Mouse (Mus musculus) heart, embryonic 10.5 days (tissue): Measurements from ENCODE around the gene Sox6. TPM values are rescaled to one million over a fixed set of nuclear protein-coding genes. Genes with fewer than 3 reads are reported as not detected.

ENCODE experiments used
- DNase-seq: peaks from one replicate; pipeline ENCODE4 v3.0.0-alpha.2; 2017; ENCODE audit warnings: low spot score
- H3K27ac ChIP-seq: fragments of 300-500 bp; sonication (generic); 2 replicates; pipeline ENCODE4 v1.5.1; 2016; ENCODE audit warnings: mild to moderate bottlenecking
- H3K27me3 ChIP-seq: fragments of 300-500 bp; sonication (generic); 2 replicates; pipeline ENCODE4 v1.6.1; 2016; ENCODE audit warnings: mild to moderate bottlenecking; ENCODE audit not compliant: poor library complexity, insufficient read depth, severe bottlenecking
- H3K36me3 ChIP-seq: fragments of 300-500 bp; sonication (generic); 2 replicates; pipeline ENCODE4 v1.6.1; 2016; ENCODE audit warnings: mild to moderate bottlenecking, moderate library complexity
- H3K4me1 ChIP-seq: fragments of 300-500 bp; sonication (generic); 2 replicates; pipeline ENCODE4 v1.6.1; 2016; ENCODE audit warnings: mild to moderate bottlenecking
- H3K4me3 ChIP-seq: fragments of 300-500 bp; sonication (generic); 2 replicates; pipeline ENCODE4 v1.5.1; 2016; ENCODE audit warnings: mild to moderate bottlenecking, moderate library complexity
- H3K9me3 ChIP-seq: fragments of 300-500 bp; sonication (generic); 2 replicates; pipeline ENCODE4 v1.6.1; 2016; ENCODE audit warnings: mild to moderate bottlenecking, moderate library complexity
- WGBS: fragments of 180-500 bp; shearing (Covaris S2); methylation state at CpG from one replicate; pipeline ENCODE4 v1.1.7; 2016; 5-methylcytosine and 5-hydroxymethylcytosine counted together
- polyA plus RNA-seq: library from polyadenylated mRNA; unstranded; fragments of >200 nt; fragmentation: Nextera tagmentation; extraction: Ambion mirVana; gene quantifications from 2 replicates; pipeline ENCODE4 v1.2.1, GENCODE M21; 2016

Sox6 gene
- polyA plus RNA-seq, 1 experiment from 2014 or later, result 30.9 TPM

- H3K27me3 ChIP-seq, result no peaks in the 10 kb centered on the region
- no peak for DNase-seq
- H3K4me3 ChIP-seq, result no peak overlapping the region
- H3K27ac ChIP-seq, result peak overlapping the region; percentile 67; the same call in 1 of the 2 replicates
- WGBS, result 39% methylated on average over 9 of the region's 9 CpGs
- H3K4me1 ChIP-seq, result peaks cover 24% of the 10 kb centered on the region
- H3K9me3 ChIP-seq, result no peaks in the 10 kb centered on the region
- no peaks in the 10 kb centered on the region for H3K36me3 ChIP-seq
Observed at GRCm38 (mm10) chr7:115865979-115866697, 172.5 kb downstream of the Sox6 start.

GRCm38 (mm10) chr7:115865231-115865630, 173.4 kb downstream of the Sox6 start:
- Histone ChIP-seq H3K4me1 (peaks cover 24% of the 10 kb centered on the region), H3K27me3 (no peaks in the 10 kb centered on the region), H3K36me3 (no peaks in the 10 kb centered on the region), H3K9me3 (no peaks in the 10 kb centered on the region), H3K4me3 (no peak overlapping the region), H3K27ac (no peak overlapping the region)
- WGBS, result 69% methylated on average over 6 of the region's 6 CpGs
- no peak for DNase-seq

GRCm38 (mm10) chr7:115864411-115864810, 174.2 kb downstream of the Sox6 start:
- H3K4me3 ChIP-seq, result no peak overlapping the region
- no peaks in the 10 kb centered on the region for H3K27me3 ChIP-seq
- no peak for DNase-seq
- WGBS, result 61% methylated on average over 2 of the region's 2 CpGs
- H3K27ac ChIP-seq, result no peak overlapping the region
- no peaks in the 10 kb centered on the region for H3K9me3 ChIP-seq
- H3K4me1 ChIP-seq, result peaks cover 24% of the 10 kb centered on the region
- H3K36me3 ChIP-seq, result no peaks in the 10 kb centered on the region

- no peaks in the 10 kb centered on the region for H3K4me1 ChIP-seq
- H3K9me3 ChIP-seq, result no peaks in the 10 kb centered on the region
- no peaks in the 10 kb centered on the region for H3K36me3 ChIP-seq
- WGBS, result 77% methylated on average over 9 of the region's 9 CpGs
- no peaks in the 10 kb centered on the region for H3K27me3 ChIP-seq
- no peak overlapping the region for H3K4me3 ChIP-seq
- DNase-seq, result no peak
- H3K27ac ChIP-seq, result no peak overlapping the region
Observed at GRCm38 (mm10) chr7:115859691-115860401, 178.8 kb downstream of the Sox6 start.

- H3K27ac ChIP-seq, result no peak overlapping the region
- H3K9me3 ChIP-seq, result no peaks in the 10 kb centered on the region
- DNase-seq, result no peak
- H3K4me3 ChIP-seq, result no peak overlapping the region
- no peaks in the 10 kb centered on the region for H3K27me3 ChIP-seq
- no peaks in the 10 kb centered on the region for H3K4me1 ChIP-seq
- whole genome bisulfite sequencing, result 94% methylated on average over 4 of the region's 4 CpGs
- no peaks in the 10 kb centered on the region for H3K36me3 ChIP-seq
Observed at GRCm38 (mm10) chr7:115851131-115851530, 187.5 kb downstream of the Sox6 start.

- Histone ChIP-seq H3K27me3 (no peaks in the 10 kb centered on the region), H3K4me3 (no peak overlapping the region), H3K9me3 (no peaks in the 10 kb centered on the region), H3K4me1 (no peaks in the 10 kb centered on the region), H3K27ac (no peak overlapping the region), H3K36me3 (no peaks in the 10 kb centered on the region)
- 81% methylated on average over 4 of the region's 4 CpGs for WGBS
- DNase-seq, result no peak
Observed at GRCm38 (mm10) chr7:115845791-115846366, 192.7 kb downstream of the Sox6 start.

GRCm38 (mm10) chr7:115844910-115845309, 193.7 kb downstream of the Sox6 start:
- H3K4me3 ChIP-seq, result no peak overlapping the region
- H3K27me3 ChIP-seq, result no peaks in the 10 kb centered on the region
- H3K4me1 ChIP-seq, result no peaks in the 10 kb centered on the region
- no peak for DNase-seq
- no peak overlapping the region for H3K27ac ChIP-seq
- no peaks in the 10 kb centered on the region for H3K9me3 ChIP-seq
- no peaks in the 10 kb centered on the region for H3K36me3 ChIP-seq
- 75% methylated on average over 3 of the region's 3 CpGs for WGBS

- Histone ChIP-seq H3K4me3 (no peak overlapping the region), H3K9me3 (no peaks in the 10 kb centered on the region), H3K27ac (no peak overlapping the region), H3K36me3 (no peaks in the 10 kb centered on the region), H3K27me3 (no peaks in the 10 kb centered on the region), H3K4me1 (no peaks in the 10 kb centered on the region)
- DNase-seq, result no peak
- 89% methylated on average over 6 of the region's 6 CpGs for WGBS
Observed at GRCm38 (mm10) chr7:115844431-115844830, 194.2 kb downstream of the Sox6 start.

- no peak for DNase-seq
- no peak overlapping the region for H3K27ac ChIP-seq
- no peaks in the 10 kb centered on the region for H3K36me3 ChIP-seq
- H3K4me3 ChIP-seq, result no peak overlapping the region
- H3K9me3 ChIP-seq, result no peaks in the 10 kb centered on the region
- H3K4me1 ChIP-seq, result no peaks in the 10 kb centered on the region
- no peaks in the 10 kb centered on the region for H3K27me3 ChIP-seq
Observed at GRCm38 (mm10) chr7:115842251-115842650, 196.3 kb downstream of the Sox6 start.

GRCm38 (mm10) chr7:115840613-115841012, 198.0 kb downstream of the Sox6 start:
- no peak for DNase-seq
- no peak overlapping the region for H3K27ac ChIP-seq
- no peaks in the 10 kb centered on the region for H3K4me1 ChIP-seq
- H3K4me3 ChIP-seq, result no peak overlapping the region
- H3K27me3 ChIP-seq, result no peaks in the 10 kb centered on the region
- no peaks in the 10 kb centered on the region for H3K9me3 ChIP-seq
- 65% methylated on average over 3 of the region's 3 CpGs for WGBS
- no peaks in the 10 kb centered on the region for H3K36me3 ChIP-seq

- peaks cover 23% of the 10 kb centered on the region for H3K4me1 ChIP-seq
- H3K27ac ChIP-seq, result no peak overlapping the region
- 81% methylated on average over 3 of the region's 3 CpGs for WGBS
- no peak for DNase-seq
- H3K36me3 ChIP-seq, result no peaks in the 10 kb centered on the region
- H3K27me3 ChIP-seq, result no peaks in the 10 kb centered on the region
- H3K9me3 ChIP-seq, result no peaks in the 10 kb centered on the region
- H3K4me3 ChIP-seq, result no peak overlapping the region
Observed at GRCm38 (mm10) chr7:115835005-115835404, 203.6 kb downstream of the Sox6 start.

- 57% methylated on average over 3 of the region's 3 CpGs for WGBS
- Histone ChIP-seq H3K4me3 (no peak overlapping the region), H3K9me3 (no peaks in the 10 kb centered on the region), H3K4me1 (peaks cover 35% of the 10 kb centered on the region), H3K27me3 (no peaks in the 10 kb centered on the region), H3K36me3 (no peaks in the 10 kb centered on the region), H3K27ac (no peak overlapping the region)
- DNase-seq, result no peak
Observed at GRCm38 (mm10) chr7:115833701-115834100, 204.9 kb downstream of the Sox6 start.
